Mouse (Mus musculus) lung, postnatal 0 days (tissue): Measurements from ENCODE around the gene Cdon.

ENCODE experiments used
- CTCF ChIP-seq: IDR thresholded peaks from 2 replicates; pipeline ENCODE4 v1.5.1; 2016; ENCODE audit warnings: antibody characterized with exemption, mild to moderate bottlenecking
- EP300 ChIP-seq: IDR thresholded peaks from 2 replicates; pipeline ENCODE4 v1.6.1; 2016; ENCODE audit warnings: antibody characterized with exemption, mild to moderate bottlenecking, control low read depth

DNA sequence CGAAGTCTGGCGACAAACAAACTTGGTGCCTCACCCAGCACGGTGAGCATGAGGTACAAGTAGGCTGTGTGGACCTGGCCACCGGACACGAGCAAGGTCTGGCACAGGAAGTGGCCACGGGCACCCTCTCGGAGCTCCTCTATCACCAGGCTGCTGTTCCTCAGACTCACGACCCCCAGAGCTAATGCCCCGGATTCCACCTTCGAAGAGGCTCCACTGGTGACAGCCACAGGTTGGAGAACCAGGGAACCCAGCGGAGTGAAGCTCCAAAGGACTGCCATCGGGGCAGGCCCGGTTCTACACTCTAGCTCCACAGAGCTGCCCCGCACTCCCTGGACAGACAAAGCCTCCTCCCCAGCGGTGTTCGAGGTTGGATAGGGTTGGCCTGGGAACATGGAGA lies 95.8 kb downstream of the Cdon start:
- TF ChIP-seq EP300 (no peak), CTCF (no peak)
